Comparison of ENCODE assay signal across 24 mouse cellular contexts in the genomic region with DNA sequence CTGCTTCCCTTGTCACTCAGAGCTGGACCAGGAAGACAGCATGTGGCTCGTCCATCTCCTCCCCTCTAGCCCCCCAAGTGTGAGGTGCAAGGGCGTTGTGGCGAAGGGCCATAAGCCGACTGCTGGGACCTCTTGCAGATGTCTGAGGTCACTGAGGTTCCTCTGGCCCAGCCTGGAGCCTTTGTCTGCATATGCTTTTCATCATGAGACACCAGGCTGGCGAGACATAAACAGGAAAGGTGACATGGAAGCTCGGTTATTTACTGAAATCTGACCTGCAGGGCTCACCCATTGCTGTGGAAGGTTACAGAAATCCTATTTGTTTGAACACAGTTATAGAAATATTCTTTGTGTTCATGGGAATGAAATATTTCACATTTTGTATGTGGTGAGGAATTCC. TPM values are rescaled to one million over a fixed set of nuclear protein-coding genes. Genes with fewer than 3 reads are reported as not detected.
DNase-seq lines count a peak whose midpoint lies in the region; ATAC-seq lines count a peak whose summit lies in the region.
"Had no signal": no experiment of that assay in that cellular context is flagged by ENCODE, and none has a peak within 500 bp of the region (broad histone marks: within the 10 kb centered on the region; RNA-seq: fewer than 3 reads in every experiment).

No protein-coding gene starts in this region.

- H3K4me2 ChIP-seq in embryonic facial prominence, embryonic 11.5 days (ENCODE audit: low read depth, low read length) = no peak overlapping the region
- H3K4me2 ChIP-seq in lung, embryonic 16.5 days (ENCODE audit: low read depth, low read length) = no peak overlapping the region
- no peak overlapping the region for H3K4me2 ChIP-seq in kidney, embryonic 14.5 days (replicated peaks; ENCODE audit: low read depth, low read length)
- H3K4me2 ChIP-seq: embryonic facial prominence, embryonic 15.5 days; heart, embryonic 12.5 days; neural tube, embryonic 15.5 days had no signal

- no peak overlapping the region for H3K9ac ChIP-seq in embryonic facial prominence, embryonic 11.5 days (replicated peaks; ENCODE audit: low read length)
- H3K9ac ChIP-seq in lung, embryonic 16.5 days (ENCODE audit: low read length) = no peak overlapping the region
- H3K9ac ChIP-seq in kidney, embryonic 14.5 days (ENCODE audit: low read depth, low read length) = no peak overlapping the region
- H3K9ac ChIP-seq: embryonic facial prominence, embryonic 15.5 days; heart, embryonic 12.5 days; liver, postnatal 0 days; neural tube, embryonic 15.5 days had no signal

- peak; percentile 71 for DNase-seq in heart, adult 11 months
- no peak for DNase-seq in heart, adult 18-20 months
- peak; percentile 56 for DNase-seq in embryo, embryonic 10 days (ENCODE audit: low spot score)
- peak; percentile 45 for DNase-seq in embryonic facial prominence, embryonic 11.5 days (ENCODE audit: low spot score)
- no peak for DNase-seq in right cerebral cortex, postnatal 14 days
- DNase-seq in urinary bladder, postnatal 10 days (ENCODE audit: low spot score) = no peak
- DNase-seq: adrenal gland, postnatal 10 days; cerebellum, adult 8-10 months; gastrocnemius, postnatal 36 days; heart, postnatal 10 days; kidney, adult 18-20 months; kidney, postnatal 10 days; left cerebral cortex, postnatal 4 days; liver, postnatal 0 days; thymus, adult 18-20 months; thymus, postnatal 36 days had no signal

- no peaks in the 10 kb centered on the region for H3K4me1 ChIP-seq in embryonic facial prominence, embryonic 11.5 days (ENCODE audit: control insufficient read depth, insufficient read depth, low read length)
- H3K4me1 ChIP-seq in lung, embryonic 16.5 days (replicated peaks; ENCODE audit: control insufficient read depth, insufficient read depth, low read length) = peaks cover 4% of the 10 kb centered on the region; the same call in 1 of the 2 replicates
- no peaks in the 10 kb centered on the region for H3K4me1 ChIP-seq in kidney, embryonic 14.5 days (ENCODE audit: control insufficient read depth, insufficient read depth, low read length)
- H3K4me1 ChIP-seq: neural tube, embryonic 15.5 days had no signal

- 24% methylated on average over 6 of the region's 6 CpGs for WGBS in embryonic facial prominence, embryonic 11.5 days
- WGBS in lung, embryonic 16.5 days = 36% methylated on average over 6 of the region's 6 CpGs
- WGBS in kidney, embryonic 14.5 days = 49% methylated on average over 6 of the region's 6 CpGs

- no peaks in the 10 kb centered on the region for H3K36me3 ChIP-seq in embryonic facial prominence, embryonic 11.5 days (replicated peaks; ENCODE audit: control insufficient read depth, insufficient read depth, low read depth, low read length)
- no peaks in the 10 kb centered on the region for H3K36me3 ChIP-seq in lung, embryonic 16.5 days (ENCODE audit: control insufficient read depth, insufficient read depth, low read length)
- H3K36me3 ChIP-seq in kidney, embryonic 14.5 days (ENCODE audit: control insufficient read depth, insufficient read depth, low read length) = no peaks in the 10 kb centered on the region
- H3K36me3 ChIP-seq: embryonic facial prominence, embryonic 15.5 days; heart, embryonic 12.5 days; neural tube, embryonic 15.5 days had no signal

- H3K9me3 ChIP-seq in embryonic facial prominence, embryonic 11.5 days (replicated peaks; ENCODE audit: control insufficient read depth, low read length) = no peaks in the 10 kb centered on the region
- H3K9me3 ChIP-seq in lung, embryonic 16.5 days (ENCODE audit: control insufficient read depth, low read length) = no peaks in the 10 kb centered on the region
- no peaks in the 10 kb centered on the region for H3K9me3 ChIP-seq in kidney, embryonic 14.5 days (ENCODE audit: control insufficient read depth, low read length)
- H3K9me3 ChIP-seq: embryonic facial prominence, embryonic 15.5 days; neural tube, embryonic 15.5 days had no signal

- no peak overlapping the region for H3K27ac ChIP-seq in embryonic facial prominence, embryonic 11.5 days (replicated peaks; ENCODE audit: low read depth, low read length)
- H3K27ac ChIP-seq in lung, embryonic 16.5 days (ENCODE audit: low read length) = no peak overlapping the region
- no peak overlapping the region for H3K27ac ChIP-seq in kidney, embryonic 14.5 days (ENCODE audit: low read depth, low read length)
- H3K27ac ChIP-seq: embryonic facial prominence, embryonic 15.5 days; neural tube, embryonic 15.5 days had no signal

- H3K27me3 ChIP-seq in embryonic facial prominence, embryonic 11.5 days (ENCODE audit: control insufficient read depth, insufficient read depth, low read length) = no peaks in the 10 kb centered on the region
- no peaks in the 10 kb centered on the region for H3K27me3 ChIP-seq in lung, embryonic 16.5 days (ENCODE audit: control insufficient read depth, insufficient read depth, low read depth, low read length)
- H3K27me3 ChIP-seq in kidney, embryonic 14.5 days (ENCODE audit: control insufficient read depth, insufficient read depth, low read length) = no peaks in the 10 kb centered on the region
- H3K27me3 ChIP-seq: embryonic facial prominence, embryonic 15.5 days; neural tube, embryonic 15.5 days had no signal

- H3K4me3 ChIP-seq in embryonic facial prominence, embryonic 11.5 days (ENCODE audit: low read depth, low read length) = no peak overlapping the region
- no peak overlapping the region for H3K4me3 ChIP-seq in lung, embryonic 16.5 days (ENCODE audit: low read length)
- no peak overlapping the region for H3K4me3 ChIP-seq in kidney, embryonic 14.5 days (ENCODE audit: low read length)
- H3K4me3 ChIP-seq: embryonic facial prominence, embryonic 15.5 days; heart, embryonic 12.5 days; neural tube, embryonic 15.5 days had no signal

- no peak for ATAC-seq in embryonic facial prominence, embryonic 11.5 days (replicated peaks; ENCODE audit: insufficient number of reproducible peaks, low FRiP score, low TSS enrichment, low read depth)
- peak; percentile 88 for ATAC-seq in lung, embryonic 16.5 days (ENCODE audit: low read depth)
- no peak for ATAC-seq in kidney, embryonic 14.5 days (ENCODE audit: low FRiP score, low TSS enrichment)
- ATAC-seq: forebrain, embryonic 16.5 days; liver, postnatal 0 days had no signal

RNA-seq across cellular contexts. Expression of a gene that starts 24.0 kb away (rescaled TPM):
- total RNA-seq in heart, adult 18-20 months (2021) = 1 to 10 TPM; 8.3 to 8.4 TPM
- 181 and 212 TPM in 2 replicates for polyA plus RNA-seq in embryonic facial prominence, embryonic 11.5 days (2014; fragmentation: Nextera tagmentation; extraction: Ambion mirVana)
- polyA plus RNA-seq in lung, embryonic 16.5 days (2015; fragmentation: Nextera tagmentation; extraction: Ambion mirVana) = 59.2 and 62.0 TPM in 2 replicates
- polyA plus RNA-seq in kidney, embryonic 14.5 days (2014; fragmentation: Nextera tagmentation; extraction: Ambion mirVana) = 55.1 and 61.9 TPM in 2 replicates
- polyA plus RNA-seq: liver, adult 2 months had no signal

RNA-seq across cellular contexts. Expression of a gene that starts 45.7 kb away (rescaled TPM):
- total RNA-seq in heart, adult 18-20 months (2021) = 100 to 1,000 TPM; 237 to 240 TPM
- 69.3 and 73.0 TPM in 2 replicates for polyA plus RNA-seq in embryonic facial prominence, embryonic 11.5 days (2014; fragmentation: Nextera tagmentation; extraction: Ambion mirVana)
- 97.4 and 109 TPM in 2 replicates for polyA plus RNA-seq in lung, embryonic 16.5 days (2015; fragmentation: Nextera tagmentation; extraction: Ambion mirVana)
- polyA plus RNA-seq in kidney, embryonic 14.5 days (2014; fragmentation: Nextera tagmentation; extraction: Ambion mirVana) = 36.7 and 48.9 TPM in 2 replicates
- total RNA-seq: megakaryocyte-erythroid progenitor cell, adult 5-6 weeks had no signal

Comparison
In these comparisons a context has a peak if more than half of its experiments do, and no peak if none do; other contexts are left out.
1. DNase-seq: peak in heart, adult 11 months (single experiment), embryo, embryonic 10 days (single experiment) and embryonic facial prominence, embryonic 11.5 days (single experiment); none in heart, adult 18-20 months (0 of 2), right cerebral cortex, postnatal 14 days (single experiment) and urinary bladder, postnatal 10 days (single experiment).